Mouse (Mus musculus) liver, postnatal 0 days (tissue): Measurements from ENCODE around the gene Zfp398.

Source experiments
- CTCF ChIP-seq: sonication (generic); IDR thresholded peaks from 2 replicates; pipeline ENCODE4 v1.5.1; 2016; ENCODE audit warnings: antibody characterized with exemption, low read depth
- EP300 ChIP-seq: IDR thresholded peaks from 2 replicates; pipeline ENCODE4 v1.6.1; 2016; ENCODE audit warnings: antibody characterized with exemption, low read depth, mild to moderate bottlenecking

DNA sequence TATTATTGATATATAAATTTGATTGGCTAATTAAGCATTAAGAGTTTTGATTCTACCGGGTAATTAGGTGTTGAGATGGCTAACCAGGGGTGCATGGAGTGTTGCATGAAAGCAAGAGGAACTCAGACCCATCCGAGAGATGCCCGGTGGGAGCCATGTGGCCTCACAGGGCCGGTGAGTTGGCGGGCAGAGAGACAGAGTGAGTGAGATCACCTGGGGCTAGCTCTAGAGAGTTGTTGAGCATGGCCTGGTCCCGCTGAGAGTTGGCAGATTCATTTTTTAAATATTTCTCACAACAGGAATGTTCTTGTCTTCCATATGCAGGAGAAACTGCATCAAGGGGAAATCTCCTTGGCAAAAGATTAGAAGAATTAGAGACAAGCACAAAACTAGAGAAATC, 21.8 kb downstream of the Zfp398 start:
- TF ChIP-seq EP300 (no peak), CTCF (no peak)
